Mouse (Mus musculus) neural tube, embryonic 13.5 days (tissue): ENCODE measurements around the gene Xkrx. TPM values are rescaled to one million over a fixed set of nuclear protein-coding genes. Genes with fewer than 3 reads are reported as not detected.
"Not testable (repeated sequence)": the region's sequence is repeated elsewhere in the genome, so short reads cannot be mapped to it uniquely, and the experiment has no call there.

Experiments
- ATAC-seq: fragments of 200-750 bp; cut with Nextera tagmentation; 2 replicates; pipeline ENCODE4 v1.8.0; 2017; ENCODE audit warnings: low read depth, mild to moderate bottlenecking, moderate TSS enrichment, moderate library complexity
- H3K27ac ChIP-seq: fragments of 300-500 bp; sonication (generic); replicated peaks from 2 replicates; pipeline ENCODE4 v1.5.1; 2015; ENCODE audit warnings: moderate library complexity, mild to moderate bottlenecking, inconsistent platforms
- H3K27me3 ChIP-seq: fragments of 300-500 bp; sonication (generic); 2 replicates; pipeline ENCODE4 v1.6.1; 2015; ENCODE audit warnings: mild to moderate bottlenecking, inconsistent platforms
- H3K36me3 ChIP-seq: fragments of 300-500 bp; sonication (generic); 2 replicates; pipeline ENCODE4 v1.6.1; 2015; ENCODE audit warnings: mild to moderate bottlenecking, inconsistent platforms
- H3K4me1 ChIP-seq: fragments of 300-500 bp; sonication (generic); replicated peaks from 2 replicates; pipeline ENCODE4 v1.6.1; 2015; ENCODE audit warnings: inconsistent platforms
- H3K4me2 ChIP-seq: fragments of 300-500 bp; sonication (generic); 2 replicates; pipeline ENCODE4 v1.6.1; 2015; ENCODE audit warnings: inconsistent platforms, mild to moderate bottlenecking, moderate library complexity
- H3K4me3 ChIP-seq: fragments of 300-500 bp; sonication (generic); 2 replicates; pipeline ENCODE4 v1.5.1; 2015; ENCODE audit warnings: mild to moderate bottlenecking, inconsistent platforms
- H3K9ac ChIP-seq: fragments of 300-500 bp; sonication (generic); 2 replicates; pipeline ENCODE4 v1.6.1; 2015; ENCODE audit warnings: moderate library complexity, mild to moderate bottlenecking, inconsistent platforms
- H3K9me3 ChIP-seq: fragments of 300-500 bp; sonication (generic); 2 replicates; pipeline ENCODE4 v1.6.1; 2016; ENCODE audit warnings: inconsistent platforms
- whole genome bisulfite sequencing: fragments of 180-500 bp; shearing (Covaris S2); methylation state at CpG from one replicate; pipeline ENCODE4 v1.1.7; 2015; 5-methylcytosine and 5-hydroxymethylcytosine counted together
- polyA plus RNA-seq: library from polyadenylated mRNA; unstranded; fragments of >200 nt; fragmentation: Nextera tagmentation; extraction: Ambion mirVana; gene quantifications from 2 replicates; pipeline ENCODE4 v1.2.1, GENCODE M21; 2015

Gene Xkrx
- 0.46 and 0.52 TPM in 2 replicates for polyA plus RNA-seq

DNA sequence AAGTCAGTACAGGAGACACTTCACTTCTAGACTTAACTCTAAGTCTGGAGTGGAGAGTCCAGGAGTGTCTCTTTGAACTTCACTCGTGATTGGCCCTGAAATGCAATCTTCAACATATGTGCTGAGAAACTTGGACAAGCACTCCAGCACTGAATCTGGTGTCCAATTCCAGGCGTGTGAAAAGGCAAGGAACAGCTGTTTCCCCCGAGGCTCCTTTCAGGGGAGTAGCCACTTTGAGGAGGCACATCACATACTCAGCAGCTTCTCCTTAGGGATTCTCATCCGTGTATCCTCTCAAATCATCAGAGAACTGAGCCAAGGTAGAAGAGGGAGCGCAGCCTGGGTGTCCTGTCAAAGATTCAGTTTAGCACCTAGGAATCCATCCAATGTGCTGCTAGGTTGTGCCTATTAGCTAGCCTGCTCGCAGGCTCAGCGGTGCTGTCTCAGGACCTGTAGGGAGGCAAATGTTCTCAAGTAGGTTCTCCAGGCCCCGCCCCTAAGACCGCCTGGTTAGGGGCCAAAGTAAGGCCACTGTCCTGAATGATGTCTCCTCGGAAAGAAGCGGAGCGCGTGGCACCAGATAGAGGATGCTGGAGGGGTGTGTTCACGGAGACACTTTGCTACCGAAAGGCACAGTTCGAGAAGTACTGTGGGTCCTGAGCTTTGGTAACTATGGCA is at the start of gene Xkrx:
Xkrx (minus strand) TSS at position 34 of the 678 bp plus-strand sequence.
- H3K4me3 ChIP-seq = peak within 1 kb of the TSS; percentile 37
- H3K4me1 ChIP-seq = no peaks in the 10 kb centered on the region
- no peak for ATAC-seq
- H3K9me3 ChIP-seq = no peaks in the 10 kb centered on the region
- H3K27me3 ChIP-seq = peaks cover 7% of the 10 kb centered on the region
- 38% methylated on average over 16 of the region's 16 CpGs for WGBS
- no peaks in the 10 kb centered on the region for H3K36me3 ChIP-seq
- H3K27ac ChIP-seq = no peak within 1 kb of the TSS
- peak within 1 kb of the TSS; percentile 55 for H3K4me2 ChIP-seq
- H3K9ac ChIP-seq = peak within 1 kb of the TSS; percentile 52; the same call in 1 of the 2 replicates

DNA sequence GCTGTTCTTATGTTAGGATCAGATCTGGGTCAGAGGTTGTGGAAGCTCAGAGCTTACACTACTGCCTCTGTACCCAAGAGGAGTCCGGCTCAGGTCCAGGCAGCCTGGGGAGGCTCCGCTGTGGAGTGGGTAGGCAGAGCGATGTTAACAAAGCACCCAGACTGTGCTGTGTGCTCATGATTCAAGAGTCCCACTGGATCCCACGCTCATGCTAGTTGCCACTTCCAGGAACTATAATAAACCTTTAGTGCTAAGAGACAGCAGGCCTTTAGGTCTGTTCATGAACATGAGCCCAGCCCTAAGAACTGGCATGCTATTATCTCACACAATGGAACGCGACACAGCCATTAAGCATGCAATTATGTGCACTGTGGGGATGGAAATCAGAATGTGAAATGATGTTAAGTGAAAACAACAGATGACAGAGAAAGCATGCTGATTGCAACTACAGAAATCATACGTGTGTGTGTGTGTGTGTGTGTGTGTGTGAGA is 49.3 kb upstream of the Xkrx start:
- H3K27me3 ChIP-seq = peaks cover 9% of the 10 kb centered on the region; the same call in 1 of the 2 replicates
- no peak overlapping the region for H3K9ac ChIP-seq
- 57% methylated on average over 7 of the region's 7 CpGs for WGBS
- no peaks in the 10 kb centered on the region for H3K36me3 ChIP-seq
- H3K27ac ChIP-seq = no peak overlapping the region
- no peak overlapping the region for H3K4me2 ChIP-seq
- H3K4me3 ChIP-seq = no peak overlapping the region
- no peaks in the 10 kb centered on the region for H3K9me3 ChIP-seq
- no peaks in the 10 kb centered on the region for H3K4me1 ChIP-seq
- no peak for ATAC-seq

DNA sequence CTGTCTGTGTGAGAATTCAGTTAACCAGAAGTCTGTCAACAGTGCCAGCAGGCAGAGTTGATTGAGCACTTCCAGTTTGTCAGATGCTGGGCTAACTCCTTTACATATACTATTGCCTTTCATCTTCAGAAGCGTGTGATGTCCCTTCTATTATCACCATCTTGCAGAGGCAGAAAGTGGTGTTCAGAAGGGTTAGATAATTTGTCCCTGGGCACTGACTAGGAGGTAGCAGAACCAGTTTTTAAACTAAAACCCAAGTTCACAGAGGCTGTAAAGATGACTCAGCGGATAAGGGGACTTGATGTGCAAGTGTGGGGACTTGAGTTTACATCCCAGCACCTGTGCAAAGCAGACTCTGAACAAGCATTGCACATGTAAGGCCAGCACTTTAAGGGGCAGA is 46.6 kb upstream of the Xkrx start:
- ATAC-seq = no peak
- H3K4me3 ChIP-seq = no peak overlapping the region
- H3K9ac ChIP-seq = no peak overlapping the region
- peaks cover 3% of the 10 kb centered on the region; the same call in 1 of the 2 replicates for H3K27me3 ChIP-seq
- H3K27ac ChIP-seq = no peak overlapping the region
- 82% methylated on average over 2 of the region's 2 CpGs for WGBS
- no peaks in the 10 kb centered on the region for H3K9me3 ChIP-seq
- H3K36me3 ChIP-seq = no peaks in the 10 kb centered on the region
- no peak overlapping the region for H3K4me2 ChIP-seq
- no peaks in the 10 kb centered on the region for H3K4me1 ChIP-seq

DNA sequence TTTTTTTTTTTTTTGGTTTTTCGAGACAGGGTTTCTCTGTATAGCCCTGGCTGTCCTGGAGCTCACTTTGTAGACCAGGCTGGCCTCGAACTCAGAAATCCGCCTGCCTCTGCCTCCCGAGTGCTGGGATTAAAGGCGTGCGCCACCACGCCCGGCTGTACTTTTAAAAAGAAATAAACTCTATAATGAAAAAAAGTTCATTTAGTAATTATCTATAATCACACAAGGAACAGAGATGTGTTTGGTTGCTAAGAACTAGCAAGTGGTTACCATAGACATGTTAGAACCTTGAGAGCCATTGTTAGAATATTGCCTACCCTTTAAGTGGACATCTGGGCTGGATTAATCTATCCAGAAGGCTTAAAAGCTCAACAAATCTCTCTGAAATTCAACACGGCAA is 25.3 kb upstream of the Xkrx start, which contains the start of gene Arl13a:
Arl13a (plus strand) TSS at position 301 of the 400 bp plus-strand sequence.
- H3K4me1 ChIP-seq, H3K4me2 ChIP-seq, H3K36me3 ChIP-seq, H3K4me3 ChIP-seq, H3K27ac ChIP-seq, H3K9ac ChIP-seq, H3K27me3 ChIP-seq, H3K9me3 ChIP-seq, ATAC-seq: not testable (repeated sequence)
- WGBS = 94% methylated on average over 9 of the region's 9 CpGs

DNA sequence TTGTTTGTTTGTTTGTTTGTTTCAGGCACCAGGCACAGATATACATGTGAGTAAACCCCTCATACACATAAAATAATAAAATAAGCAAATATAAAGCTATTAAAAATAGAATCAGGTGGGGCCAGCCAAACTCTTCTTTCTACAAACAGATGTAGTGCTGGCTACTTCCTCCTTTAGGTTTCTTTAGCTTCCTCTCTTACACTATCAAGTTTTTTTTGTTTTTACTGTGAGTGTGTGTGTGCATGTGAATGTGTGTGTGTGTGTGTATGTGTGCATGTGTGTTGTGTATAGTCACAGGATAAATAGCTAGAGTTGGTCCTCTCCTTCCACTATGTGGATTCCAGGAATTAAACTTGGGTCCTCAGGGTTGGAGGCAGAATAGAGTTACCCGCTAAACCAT is 12.8 kb upstream of the Xkrx start:
- Histone ChIP-seq H3K27me3 (peaks cover 3% of the 10 kb centered on the region; the same call in 1 of the 2 replicates), H3K9ac (no peak overlapping the region), H3K27ac (no peak overlapping the region), H3K4me3 (no peak overlapping the region), H3K36me3 (no peaks in the 10 kb centered on the region), H3K9me3 (no peaks in the 10 kb centered on the region), H3K4me2 (no peak overlapping the region), H3K4me1 (no peaks in the 10 kb centered on the region)
- WGBS = 100% methylated on average over 1 of the region's 1 CpGs
- ATAC-seq = no peak

DNA sequence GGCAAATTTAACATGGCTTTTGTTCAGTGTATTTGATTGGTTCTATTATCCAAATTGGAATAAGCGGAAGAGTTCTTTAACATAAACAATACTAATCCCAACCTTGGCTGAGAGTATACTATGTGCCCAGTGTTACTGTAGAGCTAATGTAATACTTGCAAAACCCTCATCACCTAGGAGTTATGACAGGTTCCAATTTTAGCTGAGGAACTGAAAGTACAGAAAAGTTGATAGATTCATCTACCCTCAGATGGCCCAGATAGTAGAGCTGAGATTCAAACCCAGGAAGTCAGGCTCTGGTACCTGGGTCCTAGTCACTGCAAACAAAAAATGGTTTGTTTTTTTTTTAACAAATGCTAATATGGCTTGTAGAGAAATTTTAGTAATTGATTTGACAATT is 8.7 kb upstream of the Xkrx start:
- H3K4me2 ChIP-seq = no peak overlapping the region
- ATAC-seq = no peak
- H3K27me3 ChIP-seq = no peaks in the 10 kb centered on the region
- no peaks in the 10 kb centered on the region for H3K9me3 ChIP-seq
- H3K9ac ChIP-seq = no peak overlapping the region
- WGBS = 98% methylated on average over 1 of the region's 1 CpGs
- H3K4me3 ChIP-seq = no peak overlapping the region
- H3K4me1 ChIP-seq = no peaks in the 10 kb centered on the region
- no peaks in the 10 kb centered on the region for H3K36me3 ChIP-seq
- H3K27ac ChIP-seq = no peak overlapping the region

DNA sequence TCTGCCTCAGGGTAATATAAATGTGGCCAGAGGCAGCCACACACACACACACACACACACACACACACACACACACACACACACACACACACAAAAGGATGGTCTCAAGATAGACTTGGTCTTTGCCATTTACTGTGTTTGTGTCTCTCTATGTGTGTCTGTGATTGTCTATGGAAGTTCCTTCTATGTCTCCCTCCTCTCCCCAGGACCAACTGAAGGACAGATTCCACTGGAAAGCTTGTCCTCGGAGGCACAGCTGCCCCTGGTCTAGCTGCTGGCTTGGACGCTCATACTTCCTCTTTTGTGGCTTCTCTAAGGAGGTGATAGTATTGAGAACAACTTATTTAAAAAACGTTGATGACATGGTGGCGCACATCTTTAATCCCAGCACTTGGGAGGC is 1.6 kb upstream of the Xkrx start:
- Histone ChIP-seq H3K4me3 (no peak overlapping the region), H3K4me2 (peak overlapping the region; percentile 55; the same call in 1 of the 2 replicates), H3K4me1 (no peaks in the 10 kb centered on the region), H3K27ac (no peak overlapping the region), H3K9me3 (no peaks in the 10 kb centered on the region), H3K27me3 (peaks cover 7% of the 10 kb centered on the region), H3K36me3 (no peaks in the 10 kb centered on the region), H3K9ac (no peak overlapping the region)
- no peak for ATAC-seq
- WGBS = 50% methylated on average over 4 of the region's 4 CpGs

DNA sequence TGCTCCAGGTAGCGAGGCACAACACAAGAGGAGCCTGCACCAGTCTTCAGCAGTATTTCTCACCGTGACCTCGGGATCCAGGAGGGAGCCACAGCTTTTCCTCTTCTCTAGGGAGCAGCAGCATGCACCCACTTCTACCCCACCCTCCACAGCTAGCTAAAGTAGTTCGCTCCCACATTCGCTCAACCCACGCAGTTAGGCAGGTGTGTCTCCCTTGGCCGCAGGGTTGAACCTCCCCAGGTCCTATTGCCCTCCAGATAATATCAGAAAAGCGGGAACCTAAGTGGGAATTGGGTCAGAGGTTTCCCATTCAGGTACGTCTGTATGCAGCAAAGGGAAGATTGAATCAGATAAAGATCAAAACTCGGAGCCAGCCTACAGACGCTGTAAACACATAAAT is 950 bp upstream of the Xkrx start:
- WGBS = 25% methylated on average over 11 of the region's 11 CpGs
- Histone ChIP-seq H3K27me3 (peaks cover 7% of the 10 kb centered on the region), H3K36me3 (no peaks in the 10 kb centered on the region), H3K4me2 (peak overlapping the region; percentile 55), H3K4me1 (no peaks in the 10 kb centered on the region), H3K27ac (no peak overlapping the region), H3K4me3 (peak overlapping the region; percentile 37), H3K9me3 (no peaks in the 10 kb centered on the region), H3K9ac (peak overlapping the region; percentile 52; the same call in 1 of the 2 replicates)
- ATAC-seq = no peak

DNA sequence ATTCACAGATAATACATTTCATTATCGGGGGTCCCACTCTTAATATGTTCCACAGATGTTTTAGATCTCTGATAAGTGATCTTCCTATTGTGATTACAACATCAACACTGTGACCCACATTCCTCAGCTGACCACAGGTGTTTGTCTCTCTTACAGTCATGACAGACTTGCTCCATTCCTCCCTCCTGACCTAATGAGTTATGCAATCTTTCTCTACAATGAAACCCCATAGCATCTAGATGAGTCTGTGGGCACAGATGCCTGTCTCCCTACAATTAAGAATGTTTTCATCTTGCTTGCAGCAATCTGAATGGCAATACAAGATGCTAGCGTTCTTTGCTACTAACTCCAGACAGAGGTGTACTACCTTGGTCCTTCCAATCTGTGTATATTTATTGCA is 1.4 kb downstream of the Xkrx start:
- Histone ChIP-seq H3K27ac (no peak overlapping the region), H3K4me2 (no peak overlapping the region), H3K27me3 (peaks cover 7% of the 10 kb centered on the region), H3K36me3 (no peaks in the 10 kb centered on the region), H3K4me3 (no peak overlapping the region), H3K9me3 (no peaks in the 10 kb centered on the region), H3K4me1 (no peaks in the 10 kb centered on the region), H3K9ac (no peak overlapping the region)
- WGBS = 90% methylated on average over 2 of the region's 2 CpGs
- no peak for ATAC-seq

DNA sequence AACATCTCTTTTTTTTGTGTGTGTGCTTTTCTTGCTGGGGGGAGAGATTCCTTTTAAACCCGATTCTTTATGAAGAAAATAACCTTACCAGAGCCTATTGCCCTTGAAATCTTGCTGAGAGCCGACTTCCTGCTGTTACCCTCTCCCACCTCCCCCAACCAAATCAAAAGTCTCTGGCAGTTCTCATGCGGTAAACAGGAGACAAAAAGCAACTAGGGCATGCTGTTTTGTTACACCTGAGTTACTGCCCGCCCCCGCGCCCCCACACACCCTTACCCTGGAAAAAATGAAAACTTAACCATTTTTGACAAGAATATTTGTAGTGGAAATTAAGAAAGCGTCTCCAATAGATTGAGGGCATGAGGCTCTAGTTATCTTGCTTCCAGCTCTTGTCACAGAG is 3.7 kb downstream of the Xkrx start:
- Histone ChIP-seq H3K27ac (no peak overlapping the region), H3K9me3 (no peaks in the 10 kb centered on the region), H3K27me3 (peaks cover 7% of the 10 kb centered on the region), H3K4me3 (no peak overlapping the region), H3K4me1 (no peaks in the 10 kb centered on the region), H3K36me3 (no peaks in the 10 kb centered on the region), H3K9ac (no peak overlapping the region), H3K4me2 (no peak overlapping the region)
- 43% methylated on average over 7 of the region's 7 CpGs for WGBS
- ATAC-seq = no peak

DNA sequence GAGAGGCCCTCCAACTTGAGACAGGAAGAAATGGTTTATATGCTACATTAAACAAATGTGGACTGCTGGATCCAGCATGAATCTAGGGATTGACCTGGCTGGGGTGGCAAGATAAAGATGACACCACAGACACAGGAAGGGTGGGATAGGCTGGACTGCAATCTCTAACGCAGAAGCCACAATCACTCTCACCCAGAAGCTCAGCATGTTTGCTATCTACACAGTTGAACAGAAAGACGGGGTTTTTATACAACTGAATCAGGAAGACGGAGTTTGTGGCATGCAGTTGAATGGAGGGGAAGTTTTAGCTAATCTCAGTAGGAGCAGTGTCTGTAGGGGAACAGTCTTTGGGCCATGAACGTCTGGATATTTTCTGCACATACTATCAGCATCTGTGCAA is 19.9 kb downstream of the Xkrx start:
- Histone ChIP-seq H3K36me3 (no peaks in the 10 kb centered on the region), H3K9me3 (no peaks in the 10 kb centered on the region), H3K4me3 (no peak overlapping the region), H3K9ac (no peak overlapping the region), H3K4me1 (no peaks in the 10 kb centered on the region), H3K27me3 (0 out of 2 replicates have a peak, but pooled peaks cover 6% of the 10 kb centered on the region), H3K27ac (no peak overlapping the region), H3K4me2 (no peak overlapping the region)
- no peak for ATAC-seq
- WGBS = 88% methylated on average over 4 of the region's 4 CpGs

DNA sequence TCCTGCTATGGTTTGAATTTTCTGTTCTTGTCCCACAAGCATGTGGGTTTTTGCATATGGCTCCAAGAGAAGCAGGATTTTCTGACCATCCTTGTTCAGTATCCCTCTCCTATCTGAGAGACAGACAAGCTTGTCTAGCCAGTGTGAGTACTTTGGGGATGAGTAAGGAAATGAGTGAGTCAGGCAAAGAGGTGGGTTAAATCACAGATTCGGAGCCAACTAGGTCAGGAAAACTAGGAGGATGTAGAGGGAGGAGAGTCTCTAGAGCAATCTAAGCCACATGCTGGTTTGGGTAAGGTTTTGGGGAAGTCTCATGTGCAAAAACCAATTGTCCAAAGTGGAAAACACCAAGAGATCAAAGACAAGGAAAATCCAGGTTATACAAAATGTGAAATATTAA is 20.3 kb downstream of the Xkrx start:
- 85% methylated on average over 1 of the region's 1 CpGs for WGBS
- H3K4me3 ChIP-seq = no peak overlapping the region
- H3K4me1 ChIP-seq = no peaks in the 10 kb centered on the region
- H3K9ac ChIP-seq = no peak overlapping the region
- no peaks in the 10 kb centered on the region for H3K36me3 ChIP-seq
- 0 out of 2 replicates have a peak, but pooled peaks cover 6% of the 10 kb centered on the region for H3K27me3 ChIP-seq
- H3K4me2 ChIP-seq = no peak overlapping the region
- H3K9me3 ChIP-seq = no peaks in the 10 kb centered on the region
- no peak overlapping the region for H3K27ac ChIP-seq
- ATAC-seq = no peak

DNA sequence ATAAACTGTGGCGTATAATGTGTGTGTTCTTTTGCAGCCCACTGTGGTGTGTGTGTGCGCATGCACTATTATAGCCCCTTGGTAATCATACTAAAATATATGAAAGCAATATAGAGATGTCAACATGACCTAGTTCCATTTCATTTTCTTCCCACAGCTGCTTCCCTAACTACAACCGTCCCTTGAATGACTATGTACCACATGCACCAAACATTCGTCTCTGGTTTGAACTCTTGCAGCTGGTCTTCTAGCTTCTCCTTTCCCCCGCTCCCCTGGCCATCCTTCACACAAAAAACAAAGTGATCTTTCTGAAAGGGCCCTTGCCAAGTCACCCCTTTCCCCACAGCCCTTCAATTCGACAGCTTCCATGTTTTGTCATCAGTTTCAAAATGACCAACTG is 21.9 kb downstream of the Xkrx start:
- 77% methylated on average over 6 of the region's 6 CpGs for WGBS

More for the DNA sequence above, 21.9 kb downstream of the Xkrx start:
- Histone ChIP-seq H3K4me2 (no peak overlapping the region), H3K27ac (no peak overlapping the region), H3K9me3 (no peaks in the 10 kb centered on the region), H3K36me3 (no peaks in the 10 kb centered on the region), H3K4me1 (no peaks in the 10 kb centered on the region), H3K9ac (no peak overlapping the region), H3K27me3 (0 out of 2 replicates have a peak, but pooled peaks cover 6% of the 10 kb centered on the region), H3K4me3 (no peak overlapping the region)
- ATAC-seq = no peak
